Mouse (Mus musculus): Measurements from ENCODE around the gene Mrps30. TPM values are rescaled to one million over a fixed set of nuclear protein-coding genes. Genes with fewer than 3 reads are reported as not detected.

Gene Mrps30
- 10 to 100 TPM; 24.1 to 35.0 TPM for polyA plus RNA-seq (2017; shearing (Covaris generic))

GRCm38 (mm10) chr13:118386511-118387447 lies at the start of gene Mrps30, which contains the start of gene B430218F22Rik:
TSS of gene Mrps30 (minus strand) at chr13:118387252.
TSS of gene B430218F22Rik (plus strand) at chr13:118386630.

Other genes starting within 250 kb of the Mrps30 start
- 1 to 10 TPM in 1 of 2 experiments, under 1 TPM in 1; 0.86 to 1.9 TPM for gene B430218F22Rik, start 622 bp downstream of the Mrps30 start, polyA plus RNA-seq (2017; shearing (Covaris generic))